Mouse (Mus musculus) retina, adult 2 months (tissue): Measurements from ENCODE around the gene Myl9.

Source experiments
- DNase-seq: peaks from one replicate; pipeline ENCODE4 v3.0.0-alpha.2; 2012; ENCODE audit warnings: low read depth, low spot score

The Myl9 gene

GRCm38 (mm10) chr2:156764022-156764421 lies 11.2 kb upstream of the Myl9 start:
- DNase-seq = no peak

- DNase-seq = no peak
Observed at GRCm38 (mm10) chr2:156764747-156765146, 10.5 kb upstream of the Myl9 start.

- DNase-seq = no peak
Observed at GRCm38 (mm10) chr2:156765593-156765992, 9.6 kb upstream of the Myl9 start.

DNA sequence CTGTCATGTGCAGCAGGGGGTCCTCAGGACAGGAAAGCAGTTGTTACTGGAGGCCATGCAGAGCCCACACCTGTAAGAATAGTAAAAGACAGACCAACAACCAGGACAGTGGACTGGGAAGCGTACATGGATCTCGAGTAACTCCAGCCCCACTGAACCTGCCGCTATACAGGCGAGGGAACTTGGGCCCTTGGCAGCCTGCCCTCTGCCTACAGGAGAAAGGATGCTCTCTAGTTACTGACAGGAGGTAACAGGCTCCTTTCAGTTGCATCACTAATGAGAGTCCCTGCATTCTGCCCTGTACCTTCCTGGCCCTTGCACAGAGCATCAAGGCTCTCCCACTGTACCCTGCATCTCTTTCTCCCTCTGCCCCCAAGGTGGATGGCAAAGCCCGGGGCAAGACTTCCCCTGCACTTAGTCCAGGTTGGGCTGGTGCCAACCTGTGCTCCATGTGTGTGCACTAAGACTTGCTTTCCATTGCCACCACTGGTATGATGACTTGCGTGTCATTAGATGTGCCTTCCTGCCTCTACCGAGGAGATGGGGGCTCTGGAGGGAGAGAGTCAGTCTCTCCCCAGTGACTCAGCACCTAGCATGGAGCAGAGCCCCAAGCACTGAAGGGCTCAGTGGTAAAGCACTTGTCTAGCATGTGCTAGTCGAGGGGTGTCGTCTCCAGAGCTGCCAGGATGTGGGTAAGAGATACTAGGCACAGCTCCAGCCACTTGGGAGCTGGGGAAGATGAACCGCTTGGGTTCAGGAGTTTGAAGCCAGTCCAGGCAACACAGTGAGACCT lies 8.8 kb upstream of the Myl9 start:
- no peak for DNase-seq

DNA sequence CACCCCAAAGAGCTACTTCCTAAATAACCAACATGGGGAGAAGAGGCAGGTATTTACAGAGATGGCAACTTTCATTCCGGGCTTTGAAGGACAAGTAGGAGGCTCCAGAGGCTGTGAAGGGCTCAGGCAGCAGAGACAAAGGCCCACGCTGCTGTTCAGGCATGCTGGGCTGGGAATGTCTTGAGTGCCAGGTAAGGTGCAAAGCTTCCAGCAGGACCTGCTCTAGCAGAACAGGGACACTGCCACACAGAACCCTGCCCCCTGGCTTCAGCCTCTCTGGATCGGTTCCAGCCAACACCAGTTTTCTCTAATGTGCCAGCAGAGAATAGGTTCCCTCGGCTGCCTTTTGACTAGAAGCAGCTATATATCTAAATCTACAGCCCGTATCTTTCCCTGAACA lies 8.1 kb upstream of the Myl9 start:
- DNase-seq = no peak

GRCm38 (mm10) chr2:156769274-156769673 lies 5.9 kb upstream of the Myl9 start:
- no peak for DNase-seq

DNA sequence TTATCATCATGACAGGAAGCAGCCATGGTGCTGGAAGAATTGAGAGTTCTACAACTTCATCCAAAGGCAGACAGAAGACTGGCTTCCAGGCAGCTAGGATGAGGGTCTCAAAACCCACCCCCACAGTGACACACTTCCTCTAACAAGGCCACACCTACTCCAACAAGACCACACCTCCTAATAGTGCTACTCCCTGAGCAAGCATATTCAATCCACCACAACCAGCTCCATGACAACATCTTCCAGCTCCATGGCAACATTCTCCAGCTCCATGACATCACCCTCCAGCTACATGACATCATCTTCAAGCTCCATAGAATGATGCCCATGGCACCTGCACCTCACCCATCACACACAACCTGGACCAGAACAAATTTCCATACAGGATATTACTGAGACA lies 1.8 kb upstream of the Myl9 start:
- no peak for DNase-seq

GRCm38 (mm10) chr2:156774035-156774737 lies 1.0 kb upstream of the Myl9 start:
- DNase-seq = no peak

GRCm38 (mm10) chr2:156775455-156776435 lies 525 bp downstream of the Myl9 start:
- no peak for DNase-seq

DNA sequence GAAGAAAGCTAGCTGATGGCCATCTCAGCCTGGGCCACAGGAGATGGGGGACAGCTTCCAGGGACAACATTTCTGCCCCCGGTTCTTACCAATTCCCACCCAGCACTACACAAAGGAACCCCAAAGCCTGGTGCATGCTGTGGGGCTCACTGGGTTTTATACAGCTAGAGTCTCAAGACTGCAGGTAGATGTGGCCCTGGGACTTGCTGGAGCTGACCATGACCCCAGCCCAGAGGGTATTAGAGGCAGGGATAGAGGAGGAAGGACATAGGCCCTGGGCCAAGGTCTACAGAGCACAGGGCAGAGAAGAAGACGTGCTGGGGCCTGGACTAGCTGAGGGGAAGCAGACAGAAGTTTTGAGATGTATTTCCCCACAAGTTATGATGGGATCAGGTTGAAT lies 1.7 kb downstream of the Myl9 start:
- no peak for DNase-seq

DNA sequence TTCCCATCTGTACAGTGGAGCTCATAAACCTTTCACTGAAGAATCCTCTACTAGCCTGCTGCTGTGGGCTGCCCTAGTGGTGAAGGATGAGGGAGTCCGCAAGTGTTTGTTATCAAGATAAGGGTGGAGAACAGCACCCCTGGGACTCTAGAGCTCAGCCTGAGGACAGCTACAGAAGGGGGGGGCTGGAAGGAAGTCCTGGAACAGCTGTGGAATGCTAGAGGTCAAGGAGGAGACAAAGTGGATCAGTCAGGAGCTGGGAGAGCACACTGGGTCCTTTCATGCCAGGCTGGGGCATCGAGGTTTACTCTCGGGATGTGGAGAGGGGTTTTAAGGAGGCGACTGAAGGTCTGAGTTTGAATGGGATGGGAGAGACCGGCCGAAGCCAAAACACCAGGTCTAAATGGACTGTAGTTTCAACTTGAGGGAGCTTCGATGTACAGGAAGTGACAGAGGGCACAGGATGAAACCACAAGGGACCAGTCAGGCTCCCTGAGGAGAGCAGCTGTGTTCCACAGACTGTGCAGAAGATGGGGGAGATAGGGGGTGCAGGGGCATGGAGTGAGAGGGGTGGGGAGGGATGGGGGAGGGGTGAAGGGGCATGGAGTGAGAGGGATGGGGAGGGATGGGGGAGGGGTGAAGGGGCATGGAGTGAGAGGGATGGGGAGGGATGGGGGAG lies 2.2 kb downstream of the Myl9 start:
- DNase-seq = no peak

DNA sequence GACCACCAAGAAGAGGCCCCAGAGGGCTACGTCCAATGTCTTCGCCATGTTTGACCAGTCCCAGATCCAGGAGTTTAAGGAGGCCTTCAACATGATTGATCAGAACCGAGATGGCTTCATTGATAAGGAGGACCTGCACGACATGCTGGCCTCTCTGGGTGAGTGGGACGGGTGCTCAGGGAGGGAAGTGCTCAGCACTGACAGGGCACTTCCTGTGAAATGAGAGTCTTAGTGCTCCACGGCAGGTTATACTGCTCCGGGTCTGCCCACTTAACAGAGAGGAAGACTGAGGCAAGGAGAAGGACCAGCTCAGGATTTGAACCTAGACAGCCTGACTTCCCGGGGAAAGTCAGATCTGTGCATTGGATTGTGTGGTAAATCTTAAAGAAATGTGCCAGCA lies 3.4 kb downstream of the Myl9 start:
- no peak for DNase-seq

DNA sequence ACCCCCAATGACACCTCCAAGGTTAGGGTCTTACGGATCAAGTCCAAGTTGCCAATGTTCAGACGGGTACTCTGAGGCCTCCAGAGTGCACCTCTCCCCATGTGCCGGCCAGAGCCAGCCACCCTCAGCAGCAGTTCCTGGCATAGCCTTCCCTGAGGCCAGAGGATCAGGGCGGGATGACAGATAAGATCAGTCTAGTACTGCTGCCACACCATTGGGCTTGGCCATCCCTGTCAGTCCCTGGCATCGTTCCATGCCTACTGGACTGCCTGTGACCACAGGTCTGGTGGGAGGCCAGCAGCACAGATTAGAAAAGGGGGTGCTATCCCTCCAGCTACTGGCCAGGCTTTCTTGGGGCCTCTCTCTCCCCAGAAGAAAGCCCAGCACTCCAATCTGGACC lies 3.8 kb downstream of the Myl9 start:
- DNase-seq = no peak

- DNase-seq = no peak
Observed at GRCm38 (mm10) chr2:156779488-156779887, 4.3 kb downstream of the Myl9 start.

DNA sequence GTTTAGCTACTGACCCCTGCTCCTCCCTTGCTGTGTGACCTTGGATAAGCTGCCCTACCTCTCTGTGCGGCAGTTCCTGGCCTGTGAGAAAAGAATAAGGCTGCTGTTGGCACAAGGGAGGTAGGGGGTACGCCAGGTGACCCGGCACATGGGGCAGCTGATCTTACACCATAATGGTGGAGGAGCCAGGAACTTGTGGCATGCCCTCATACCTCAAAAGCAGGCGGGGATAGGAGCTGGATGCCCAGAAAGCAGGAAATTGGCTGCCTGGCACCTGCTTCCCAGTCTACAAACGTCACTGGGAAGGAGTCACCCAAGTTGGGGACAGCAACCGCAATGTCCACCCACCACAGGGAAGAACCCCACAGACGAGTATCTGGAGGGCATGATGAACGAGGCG lies 4.9 kb downstream of the Myl9 start:
- DNase-seq = no peak

DNA sequence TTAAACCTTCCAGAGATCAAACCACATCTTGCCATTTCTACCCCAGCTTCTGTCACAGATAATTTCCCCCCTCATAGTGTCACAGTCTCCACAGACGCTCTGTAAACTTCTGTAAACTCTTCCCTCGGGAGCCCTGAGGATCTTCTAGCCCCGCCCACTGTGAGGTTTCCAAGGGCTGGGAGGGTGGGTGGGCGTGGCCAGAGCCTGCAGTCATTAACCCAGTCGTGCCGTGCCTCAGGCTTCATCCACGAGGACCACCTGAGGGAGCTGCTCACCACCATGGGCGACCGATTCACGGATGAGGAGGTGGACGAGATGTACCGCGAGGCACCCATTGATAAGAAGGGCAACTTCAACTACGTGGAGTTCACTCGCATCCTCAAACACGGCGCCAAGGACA lies 5.5 kb downstream of the Myl9 start:
- no peak for DNase-seq

- no peak for DNase-seq
Observed at GRCm38 (mm10) chr2:156781281-156781680, 6.1 kb downstream of the Myl9 start.

- DNase-seq = no peak
Observed at GRCm38 (mm10) chr2:156781836-156782480, 6.7 kb downstream of the Myl9 start.

DNA sequence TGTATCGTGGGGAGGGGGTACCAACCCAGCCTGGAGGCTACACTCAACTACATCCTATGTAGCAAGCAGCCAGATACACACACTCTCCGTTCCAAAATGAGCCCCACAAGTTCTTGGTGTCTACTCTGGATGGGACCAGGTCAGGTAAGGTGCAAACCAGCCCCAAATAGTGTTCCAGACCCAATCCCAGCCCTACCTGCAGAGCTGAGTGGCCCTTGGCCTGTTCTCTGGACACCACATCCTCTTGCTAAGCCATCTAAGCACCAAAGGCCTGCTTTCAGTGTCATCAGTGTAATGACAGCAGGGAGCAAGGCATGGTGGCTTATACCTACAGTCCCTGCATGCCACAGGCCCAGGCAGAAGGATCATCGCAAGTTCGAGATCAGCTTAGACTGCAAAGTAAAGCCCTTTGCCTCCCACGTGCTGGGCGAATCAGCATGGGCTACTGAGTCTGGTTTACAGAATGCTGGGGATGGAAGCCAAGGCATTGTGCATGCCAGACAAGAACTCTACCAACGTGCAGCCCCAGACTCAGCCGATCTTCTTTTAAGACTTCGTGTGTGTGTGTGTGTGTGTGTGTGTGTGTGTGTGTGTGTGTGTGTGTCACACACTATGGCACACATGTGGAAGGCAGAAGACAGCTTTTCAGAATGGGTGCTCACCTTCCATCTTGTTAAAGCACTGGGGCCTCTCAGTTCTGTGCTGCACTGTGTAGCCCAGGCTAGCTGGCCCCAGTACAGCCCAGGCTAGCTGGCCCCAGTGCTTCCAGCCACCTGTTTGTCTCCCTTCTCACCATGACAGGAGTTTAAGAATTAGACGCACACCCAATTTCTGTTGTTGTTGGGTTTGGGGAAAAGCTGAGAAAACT lies 7.5 kb downstream of the Myl9 start:
- no peak for DNase-seq

- DNase-seq = no peak
Observed at GRCm38 (mm10) chr2:156783349-156783728, 8.1 kb downstream of the Myl9 start.
